Mouse (Mus musculus) embryonic stem cell, embryonic (primary cell): ENCODE measurements around the gene Pet100.

Source experiments
- CTCF ChIA-PET, 4 experiments: fragments of 300-600 bp in 2 of 4; fragments of 350-600 bp in 2 of 4; sonication (Branson Sonifier 250); formaldehyde crosslinking; loops; one replicate each; lab custom pipeline; 2022; ENCODE audit warnings: inconsistent platforms in 2 of 4; lab: Charles Lee
- POLR2A ChIA-PET, 4 experiments: fragments of 300-600 bp in 2 of 4; fragments of 350-600 bp in 2 of 4; sonication (Branson Sonifier 250); formaldehyde crosslinking; loops; one replicate each; lab custom pipeline; 2022; ENCODE audit warnings: antibody characterized with exemption in 4 of 4, inconsistent platforms in 1 of 4; lab: Charles Lee

Gene Pet100

DNA sequence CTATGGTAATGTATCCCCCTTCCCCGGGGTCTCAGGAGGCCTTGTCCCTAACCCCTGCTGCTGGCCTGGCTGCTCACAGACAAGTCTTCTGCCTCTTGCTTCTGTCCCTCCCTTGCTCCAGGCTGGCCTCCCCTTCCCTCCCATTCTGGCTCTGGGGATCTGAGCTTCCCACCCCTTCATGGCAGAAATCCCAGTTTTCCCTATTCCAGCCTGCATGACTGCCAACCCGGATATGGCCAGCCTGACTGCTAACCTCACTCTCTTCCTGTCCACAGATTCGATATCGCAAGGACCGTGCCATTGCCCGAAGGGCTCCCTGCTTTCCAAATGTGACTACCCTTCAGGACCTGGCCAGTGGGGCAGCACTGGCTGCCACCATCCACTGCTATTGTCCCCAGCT, 20.9 kb upstream of the Pet100 start:
- ChIA-PET POLR2A (interaction anchor here (0.6 to 5.6 kb wide), 28 partner anchors 9 to 105 kb away, joined by 3 to 113 read pairs (median 8); partner anchors contain the start of genes C330021F23Rik (in 3 of the 4), Camsap3 (in 2 of the 4), Pnpla6 (in 2 of the 4) and Mcoln1 (in 1 of the 4)), CTCF (interaction anchor here in 2 of 4 experiments (1.2 to 1.9 kb wide), 3 partner anchors 9 to 27 kb away, joined by 3 to 5 read pairs (median 3); no protein-coding TSS in a partner anchor)

- POLR2A ChIA-PET: interaction anchor here in 3 of 4 experiments (0.9 to 2.5 kb wide), 9 partner anchors 10 to 61 kb away, joined by 3 to 17 read pairs (median 3); no protein-coding TSS in a partner anchor
- CTCF ChIA-PET: interaction anchor here in 2 of 4 experiments (1.1 to 1.3 kb wide), 2 partner anchors 10 to 68 kb away, joined by 3 read pairs; partner anchors contain the start of gene Fcor (in 1 of the 2)
Observed at GRCm38 (mm10) chr8:3603439-3603838, 17.9 kb upstream of the Pet100 start.

DNA sequence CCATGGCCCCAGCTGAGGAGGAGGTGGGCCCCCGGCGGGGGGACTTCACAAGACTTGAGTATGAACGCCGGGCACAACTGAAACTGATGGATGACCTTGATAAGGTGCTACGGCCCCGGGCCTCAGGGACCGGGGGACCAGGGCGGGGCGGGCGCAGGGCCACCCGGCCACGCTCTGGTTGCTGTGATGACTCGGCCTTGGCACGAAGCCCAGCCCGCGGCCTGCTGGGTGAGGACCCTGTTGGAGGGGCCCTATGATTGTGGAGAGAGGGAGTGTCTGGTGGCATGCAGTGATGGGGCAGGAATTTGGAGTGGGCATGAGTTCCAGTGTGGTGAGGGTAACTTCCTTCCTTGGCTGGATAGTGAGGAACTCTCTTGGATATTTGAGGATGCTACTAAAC, 14.8 kb upstream of the Pet100 start:
- POLR2A ChIA-PET: interaction anchor here in 2 of 4 experiments (0.6 to 10.2 kb wide), 15 partner anchors 8 to 212 kb away, joined by 3 to 113 read pairs (median 3); partner anchors contain the start of genes C330021F23Rik (in 2 of the 2), Camsap3 (in 2 of the 2), Pet100 (in 1 of the 2) and Xab2 (in 1 of the 2)
- CTCF ChIA-PET: interaction anchor here in 1 of 4 experiments (0.7 kb wide), 1 partner anchor 140 kb away, joined by 4 read pairs; no protein-coding TSS in a partner anchor

GRCm38 (mm10) chr8:3607822-3608221, 13.5 kb upstream of the Pet100 start:
- POLR2A ChIA-PET: interaction anchor here in 2 of 4 experiments (0.9 to 10.2 kb wide), 17 partner anchors 9 to 150 kb away, joined by 3 to 113 read pairs (median 7); partner anchors contain the start of genes Camsap3 (in 2 of the 2), Pet100 (in 2 of the 2), Xab2 (in 2 of the 2) and Mcoln1 (in 1 of the 2)
- CTCF ChIA-PET: interaction anchor here in 2 of 4 experiments (0.8 to 1.4 kb wide), 2 partner anchors 49 kb away, joined by 4 to 5 read pairs; no protein-coding TSS in a partner anchor

DNA sequence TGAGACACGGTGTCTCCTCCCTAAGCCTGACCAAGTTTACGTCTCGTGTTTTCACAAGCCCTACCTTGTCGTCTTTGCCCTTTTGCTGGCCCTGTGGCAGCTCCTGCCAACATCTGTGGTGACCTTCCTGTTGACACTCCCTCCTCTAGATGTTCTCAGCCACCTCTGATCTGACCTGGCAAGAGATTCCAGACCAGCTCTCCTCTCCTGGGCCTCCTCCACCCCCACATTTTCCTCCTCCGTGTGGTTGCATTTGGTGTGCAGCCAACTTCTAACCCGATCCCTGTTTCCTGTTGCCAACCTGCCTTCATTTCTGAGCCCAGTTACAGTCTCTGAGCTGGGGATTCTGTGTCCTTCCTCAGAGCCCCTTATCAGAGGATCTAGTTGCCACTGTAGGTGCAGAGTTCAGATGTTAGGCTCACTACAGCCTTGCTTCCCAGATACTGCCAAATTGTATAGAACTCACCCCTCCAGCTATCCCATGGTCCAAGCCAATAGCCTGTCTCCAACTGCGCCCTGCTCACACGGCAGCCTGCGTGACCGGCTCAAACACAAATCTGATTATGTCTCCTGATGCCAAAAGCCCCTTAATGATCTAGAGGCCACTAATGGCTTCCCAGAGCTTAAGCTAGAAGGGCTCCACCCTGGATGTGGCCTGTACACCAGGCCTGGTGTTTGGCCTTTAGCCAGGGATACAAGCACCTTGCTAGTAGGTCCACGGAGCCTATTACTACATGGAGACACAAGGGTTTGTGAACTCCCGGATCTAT, 12.1 kb upstream of the Pet100 start:
- CTCF ChIA-PET: interaction anchor here in 3 of 4 experiments (0.6 to 1.6 kb wide), 6 partner anchors 9 to 821 kb away, joined by 3 to 7 read pairs (median 4); no protein-coding TSS in a partner anchor
- POLR2A ChIA-PET: interaction anchor here (0.7 to 10.2 kb wide), 27 partner anchors 8 to 229 kb away, joined by 3 to 113 read pairs (median 4); partner anchors contain the start of genes Pet100 (in 2 of the 4), Xab2 (in 2 of the 4), Camsap3 (in 1 of the 4) and Fcor (in 1 of the 4)

- POLR2A ChIA-PET: interaction anchor here (0.6 to 10.2 kb wide), 25 partner anchors 8 to 229 kb away, joined by 3 to 113 read pairs (median 5); partner anchors contain the start of genes Camsap3 (in 2 of the 4), Fcor (in 2 of the 4), Pet100 (in 2 of the 4) and Xab2 (in 2 of the 4)
Observed at GRCm38 (mm10) chr8:3609816-3610150, 11.6 kb upstream of the Pet100 start.

DNA sequence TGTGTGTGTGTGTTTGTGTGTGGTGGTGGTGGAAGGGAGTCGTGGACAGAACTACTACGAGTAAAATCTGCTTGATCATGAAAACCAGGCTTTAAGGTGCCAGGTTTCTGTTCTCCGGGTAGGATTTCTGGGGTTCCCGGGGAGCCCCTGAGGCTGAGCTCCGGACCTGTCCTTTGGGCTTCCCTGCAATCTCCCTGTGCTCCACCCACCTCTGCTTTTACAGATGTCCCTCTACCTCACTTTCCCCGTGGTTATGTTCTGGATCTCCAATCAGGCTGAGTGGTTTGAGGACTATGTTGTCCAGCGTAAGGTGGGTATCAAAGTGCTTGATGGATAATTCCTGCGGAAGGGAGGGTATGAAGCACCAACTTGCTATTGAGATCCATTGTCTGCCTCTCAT, 771 bp downstream of the Pet100 start:
- POLR2A ChIA-PET: interaction anchor here (0.5 to 5.3 kb wide), 37 partner anchors 8 to 544 kb away, joined by 3 to 48 read pairs (median 4); partner anchors contain the start of genes Fcor (in 2 of the 4), Mcoln1 (in 2 of the 4), Stxbp2 (in 2 of the 4) and Trappc5 (in 2 of the 4)

More at GRCm38 (mm10) chr8:3609816-3610150, 11.6 kb upstream of the Pet100 start:
- CTCF ChIA-PET: interaction anchor here in 3 of 4 experiments (0.7 to 1.6 kb wide), 5 partner anchors 10 to 820 kb away, joined by 3 to 7 read pairs (median 4); partner anchors contain the start of gene Trappc5 (in 1 of the 3)

DNA sequence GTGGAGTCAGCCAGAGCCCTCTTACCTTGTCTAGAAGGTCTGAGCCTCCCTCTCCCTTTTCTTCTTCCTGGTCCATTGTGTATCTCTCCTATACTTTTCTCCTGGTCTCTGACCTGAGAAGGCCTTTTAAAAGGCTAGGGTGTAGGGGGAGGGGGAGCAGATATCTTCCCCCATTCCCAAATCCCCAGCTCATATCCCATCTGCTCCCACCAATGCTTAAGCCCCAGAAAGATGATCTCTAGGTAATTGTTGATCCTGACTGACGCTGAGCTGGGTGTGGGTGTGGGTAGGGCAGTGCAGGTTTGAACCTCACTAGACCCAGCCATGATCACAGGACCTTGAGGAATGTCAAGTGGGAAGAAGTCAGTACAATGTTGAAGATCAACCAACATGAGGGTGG, 4.1 kb downstream of the Pet100 start, which contains the start of gene Pcp2:
Gene Pcp2 (minus strand): TSS at position 101 of the 400 bp plus-strand sequence.
- POLR2A ChIA-PET: interaction anchor here in 3 of 4 experiments (0.7 to 1.5 kb wide), 5 partner anchors 8 to 165 kb away, joined by 3 to 5 read pairs (median 4); no protein-coding TSS in a partner anchor
- CTCF ChIA-PET: no interaction called here

More for the DNA sequence above, 771 bp downstream of the Pet100 start:
- CTCF ChIA-PET: interaction anchor here in 3 of 4 experiments (0.7 to 1.5 kb wide), 4 partner anchors 21 to 63 kb away, joined by 4 to 8 read pairs (median 4); partner anchors contain the start of gene Fcor (in 1 of the 3)

- CTCF ChIA-PET: interaction anchor here in 2 of 4 experiments (0.7 to 3.4 kb wide), 3 partner anchors 15 to 46 kb away, joined by 3 to 23 read pairs (median 11); partner anchors contain the start of gene Fcor (in 2 of the 2)
- POLR2A ChIA-PET: interaction anchor here in 3 of 4 experiments (0.7 to 1.6 kb wide), 5 partner anchors 11 to 239 kb away, joined by 3 to 4 read pairs (median 3); partner anchors contain the start of gene Fcor (in 1 of the 3)
Observed at GRCm38 (mm10) chr8:3626971-3627370, 5.6 kb downstream of the Pet100 start.

- ChIA-PET CTCF (interaction anchor here in 3 of 4 experiments (0.6 to 3.4 kb wide), 11 partner anchors 14 to 228 kb away, joined by 3 to 23 read pairs (median 6); partner anchors contain the start of genes Fcor (in 3 of the 3) and Trappc5 (in 2 of the 3)), POLR2A (interaction anchor here in 2 of 4 experiments (0.8 to 2.3 kb wide), 9 partner anchors 9 to 240 kb away, joined by 3 to 7 read pairs (median 3); partner anchors contain the start of genes Fcor (in 1 of the 2) and Mcoln1 (in 1 of the 2))
Observed at GRCm38 (mm10) chr8:3628014-3628413, 6.7 kb downstream of the Pet100 start.

DNA sequence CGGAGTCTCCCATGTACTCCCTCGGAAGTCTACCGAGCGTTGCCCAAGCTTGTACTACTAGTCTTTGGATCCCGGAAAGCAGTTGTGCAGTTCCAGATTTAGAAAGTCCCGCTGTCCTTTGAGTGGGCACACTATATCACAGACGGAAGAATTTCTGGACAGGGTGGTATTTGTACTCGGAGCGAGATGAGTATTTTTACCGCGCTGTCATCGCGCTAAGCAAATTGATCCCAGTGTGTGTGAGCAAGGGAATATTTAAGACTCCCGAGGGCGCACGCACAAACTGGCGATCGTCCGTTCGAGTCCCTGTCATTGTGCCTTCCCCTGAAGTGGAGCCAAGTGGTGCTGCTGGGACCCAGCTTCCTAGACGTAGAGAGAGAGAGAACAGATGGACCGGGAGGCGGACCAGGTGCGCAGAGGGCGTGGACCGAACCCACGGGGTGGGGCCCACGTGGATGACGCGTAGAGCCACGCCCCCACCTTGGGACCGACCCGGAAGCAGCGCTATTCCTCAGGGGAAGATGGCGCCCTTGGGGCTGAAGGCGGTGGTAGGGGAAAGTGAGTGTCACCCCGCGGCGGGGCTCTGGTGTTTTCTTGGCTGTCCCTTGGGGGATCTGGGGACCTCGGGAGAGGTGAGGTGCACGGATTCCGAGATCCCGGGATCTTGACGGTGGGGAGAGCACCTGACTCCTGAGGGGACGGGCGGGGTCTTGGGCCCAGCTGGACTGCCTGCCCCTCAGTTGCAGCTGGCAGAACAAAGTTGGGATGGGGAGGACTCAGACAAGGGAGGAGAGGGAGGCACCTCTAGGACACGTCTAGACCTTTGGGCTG, 9.5 kb downstream of the Pet100 start, which contains the start of gene Stxbp2:
Gene Stxbp2 (plus strand): TSS at position 309 of the 831 bp plus-strand sequence.
- POLR2A ChIA-PET: interaction anchor here in 2 of 4 experiments (0.6 to 3.3 kb wide), 32 partner anchors 8 to 130 kb away, joined by 3 to 16 read pairs (median 4); partner anchors contain the start of genes Camsap3 (in 2 of the 2), Pet100 (in 2 of the 2), Xab2 (in 2 of the 2) and C330021F23Rik (in 1 of the 2)
- CTCF ChIA-PET: interaction anchor here in 3 of 4 experiments (0.7 to 1.5 kb wide), 5 partner anchors 15 to 46 kb away, joined by 3 to 5 read pairs (median 3); partner anchors contain the start of gene Fcor (in 2 of the 3)

- CTCF ChIA-PET: interaction anchor here in 3 of 4 experiments (1.2 to 1.5 kb wide), 4 partner anchors 14 to 45 kb away, joined by 3 to 5 read pairs (median 4); partner anchors contain the start of gene Fcor (in 2 of the 3)
- POLR2A ChIA-PET: interaction anchor here in 2 of 4 experiments (0.6 to 3.3 kb wide), 31 partner anchors 8 to 370 kb away, joined by 3 to 16 read pairs (median 4); partner anchors contain the start of genes Camsap3 (in 2 of the 2), Pet100 (in 2 of the 2), Xab2 (in 2 of the 2) and C330021F23Rik (in 1 of the 2)
Observed at GRCm38 (mm10) chr8:3631478-3631875, 10.1 kb downstream of the Pet100 start.

DNA sequence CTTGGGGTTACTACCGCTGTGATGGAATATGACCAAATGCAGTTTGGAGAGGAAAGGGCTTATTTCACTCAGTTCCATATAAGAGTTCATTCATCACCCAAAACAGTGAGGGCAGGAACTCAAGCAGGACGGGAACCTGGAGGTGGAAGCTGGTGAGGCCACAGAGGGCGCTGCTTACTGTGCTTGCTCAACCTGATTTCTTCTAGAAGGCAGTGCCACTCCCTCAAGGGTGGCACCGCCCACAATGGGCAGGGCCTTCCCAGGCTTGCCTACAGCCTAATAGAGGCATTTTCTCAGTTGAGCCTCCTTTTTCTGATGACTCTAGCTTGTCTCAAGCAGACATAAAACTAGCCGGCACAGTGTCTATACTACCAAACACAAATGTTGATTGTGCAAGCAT, 24.5 kb downstream of the Pet100 start:
- CTCF ChIA-PET: interaction anchor here (0.5 to 3.4 kb wide), 18 partner anchors 10 to 863 kb away, joined by 3 to 39 read pairs (median 4); partner anchors contain the start of genes Fcor (in 4 of the 4), Trappc5 (in 3 of the 4) and Retn (in 1 of the 4)
- POLR2A ChIA-PET: interaction anchor here in 3 of 4 experiments (0.6 to 2.7 kb wide), 25 partner anchors 9 to 502 kb away, joined by 3 to 14 read pairs (median 3); partner anchors contain the start of genes Fcor (in 3 of the 3), Camsap3 (in 2 of the 3), Stxbp2 (in 2 of the 3) and C330021F23Rik (in 1 of the 3)

GRCm38 (mm10) chr8:3646824-3647531, 25.6 kb downstream of the Pet100 start:
- POLR2A ChIA-PET: interaction anchor here in 2 of 4 experiments (0.6 to 2.3 kb wide), 6 partner anchors 14 to 141 kb away, joined by 3 to 10 read pairs (median 5); partner anchors contain the start of genes Fcor (in 2 of the 2) and Stxbp2 (in 1 of the 2)

More at GRCm38 (mm10) chr8:3646824-3647531, 25.6 kb downstream of the Pet100 start:
- CTCF ChIA-PET: interaction anchor here in 3 of 4 experiments (0.7 to 2.5 kb wide), 5 partner anchors 9 to 29 kb away, joined by 3 to 12 read pairs (median 6); partner anchors contain the start of genes Fcor (in 3 of the 3), Retn (in 1 of the 3) and Trappc5 (in 1 of the 3)
